Mouse (Mus musculus) heart, postnatal 10 days (tissue): ENCODE results near the gene Cxcl14. TPM values are rescaled to one million over a fixed set of nuclear protein-coding genes. Genes with fewer than 3 reads are reported as not detected.

Experiments
- DNase-seq, 2 experiments: peaks; one replicate each; pipeline ENCODE4 v3.0.0; 2021
- intact Hi-C: fragments of 180-260 bp; cut with DNase I; formaldehyde crosslinking; loops from one replicate; pipeline ENCODE4 v1.15.1; 2025
- total RNA-seq, 2 experiments: library from RNA; stranded (reverse); gene quantifications; 2 replicates each; pipeline ENCODE4 v1.2.3; 2021

The Cxcl14 gene
- under 1 TPM; 0.17 to 0.96 TPM for total RNA-seq

DNA sequence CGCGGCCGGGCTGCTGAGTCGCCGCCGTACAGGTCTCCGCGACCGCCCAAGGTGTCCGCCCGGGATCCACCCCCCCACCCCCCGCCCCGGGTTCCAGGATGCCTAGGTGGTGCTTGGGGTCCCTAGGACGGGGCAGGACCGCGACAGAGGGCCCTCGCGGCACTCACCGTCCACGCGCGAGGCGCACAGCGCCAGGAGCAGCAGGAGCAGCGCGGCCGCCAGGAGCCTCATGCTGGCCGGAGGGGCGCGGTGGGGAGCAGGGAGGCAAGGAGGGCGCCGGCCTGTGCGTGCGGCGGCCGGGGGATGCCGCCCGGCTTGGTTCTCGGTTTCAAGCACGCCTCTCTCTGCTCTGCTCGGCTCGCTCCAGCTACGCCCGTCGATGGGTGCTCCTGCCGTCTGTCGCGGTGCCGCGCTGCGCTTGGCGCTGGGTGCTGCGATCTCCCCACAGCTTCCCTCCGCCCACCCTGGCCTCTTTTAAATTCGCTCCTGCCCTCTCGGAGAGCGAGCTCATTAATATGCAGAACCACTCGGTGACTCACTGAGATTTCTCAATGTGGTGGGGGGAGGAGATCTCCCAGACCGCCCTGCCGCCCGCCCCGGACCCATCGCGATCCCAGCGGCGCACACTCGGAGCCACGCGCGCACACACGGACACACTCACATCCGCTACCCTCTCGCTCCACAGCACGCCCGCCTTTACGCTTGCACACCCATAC, at the start of gene Cxcl14:
Gene Cxcl14, minus strand, starts transcription at position 609 of the 716 bp plus-strand sequence.
- intact Hi-C loops: no loop called here
- peak; percentile 5 to 14 for DNase-seq

DNA sequence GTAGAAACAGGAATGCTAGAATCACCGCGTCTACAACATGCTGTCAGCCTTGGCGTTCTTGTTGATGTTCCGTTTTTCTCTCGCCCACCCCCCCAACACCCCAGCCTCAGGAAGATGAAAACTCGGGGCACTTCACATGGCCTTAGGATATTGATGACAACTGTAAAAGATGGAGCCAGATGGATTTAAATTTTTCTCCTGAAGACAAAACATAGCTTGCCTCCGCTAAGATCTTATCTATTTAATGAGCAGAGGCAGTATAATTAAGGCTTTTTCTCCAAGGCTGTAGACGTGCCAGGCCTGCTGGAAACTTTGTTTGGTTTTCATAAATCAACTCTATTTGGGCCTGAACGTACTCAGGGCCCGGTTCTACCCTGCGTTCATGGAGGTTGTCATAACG, 48.0 kb upstream of the Cxcl14 start:
- intact Hi-C loops: no loop called here
- DNase-seq: no peak

DNA sequence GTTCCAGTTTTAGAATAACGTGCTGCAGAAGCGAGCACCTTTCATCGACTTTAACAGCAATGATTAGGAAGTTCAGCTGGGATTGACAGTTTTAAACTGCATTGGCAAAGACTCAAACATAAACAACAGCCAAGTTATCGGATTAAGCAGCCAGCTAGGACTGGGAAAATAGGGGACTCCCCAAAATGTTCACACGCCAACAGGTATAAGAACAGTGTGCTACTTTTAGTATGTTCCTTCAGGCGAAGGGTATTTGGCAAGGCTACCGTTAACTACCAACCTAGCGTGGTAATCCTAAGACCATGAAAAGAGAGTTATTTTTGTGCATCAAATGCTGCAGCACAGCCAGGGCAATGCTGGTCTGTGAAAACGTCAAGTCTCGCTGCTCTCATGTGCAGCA, 46.1 kb upstream of the Cxcl14 start:
- intact Hi-C loops: no loop called here
- DNase-seq: no peak

DNA sequence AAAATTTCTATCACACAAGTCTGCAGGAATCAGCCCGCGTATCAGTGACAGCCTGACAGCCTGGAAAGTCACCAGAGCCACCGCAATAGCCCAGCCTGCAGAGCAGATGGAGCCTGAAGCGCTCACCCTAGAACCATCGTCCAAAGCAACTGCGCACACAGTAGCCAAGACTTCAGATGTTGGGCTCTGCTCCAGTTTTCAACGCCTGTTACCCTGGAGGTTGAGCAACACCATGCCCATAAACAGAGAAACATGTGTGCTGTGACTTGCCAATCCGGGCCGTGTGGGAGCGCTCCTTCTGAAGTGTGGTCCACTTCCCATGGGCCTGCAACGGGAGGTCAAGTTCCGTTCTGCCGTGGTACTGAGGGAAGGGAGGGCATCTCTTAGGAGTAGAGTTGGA, 44.2 kb upstream of the Cxcl14 start:
- intact Hi-C loops: no loop called here
- peak; percentile 57 to 60 for DNase-seq

DNA sequence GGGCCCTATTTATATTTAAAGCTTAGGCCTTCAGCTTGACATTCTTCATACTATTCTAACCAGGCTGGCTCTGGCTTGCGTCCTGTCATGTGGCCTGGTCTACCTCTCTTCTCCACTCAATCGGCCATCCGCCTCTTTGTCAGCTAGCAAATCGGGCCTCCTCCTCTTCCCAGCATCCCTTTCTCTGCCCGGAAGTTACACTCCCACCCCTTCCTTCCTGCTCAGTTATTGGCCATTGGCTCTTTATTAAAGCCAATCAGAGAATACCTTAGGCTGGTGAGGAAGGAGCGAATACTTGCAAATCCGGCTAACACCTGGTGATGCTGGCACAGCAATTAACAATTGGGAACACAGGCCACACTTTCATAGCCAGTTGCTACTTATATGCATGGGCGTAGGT, 43.5 kb upstream of the Cxcl14 start:
- DNase-seq: no peak
- intact Hi-C loops: no loop called here

DNA sequence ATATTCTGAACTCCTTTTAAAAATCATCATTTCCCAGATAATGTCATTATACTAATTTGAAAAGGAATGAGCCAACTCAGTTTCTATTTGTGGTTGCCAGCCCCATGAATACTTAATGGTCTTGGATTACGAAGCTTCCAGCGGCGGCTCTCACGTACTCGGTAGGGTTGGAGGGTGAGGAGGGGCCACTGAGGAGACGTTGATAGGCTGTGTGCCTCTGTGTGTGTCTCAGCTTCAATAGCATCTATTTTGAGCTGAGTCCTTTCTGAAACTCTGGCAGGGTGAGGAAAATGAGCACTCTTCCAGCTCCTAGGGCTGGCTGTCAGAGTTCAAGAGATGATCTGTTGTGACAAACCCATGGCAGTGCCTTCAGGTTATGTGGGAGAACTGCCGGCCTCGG, 40.6 kb upstream of the Cxcl14 start:
- DNase-seq: no peak
- intact Hi-C loops: no loop called here

DNA sequence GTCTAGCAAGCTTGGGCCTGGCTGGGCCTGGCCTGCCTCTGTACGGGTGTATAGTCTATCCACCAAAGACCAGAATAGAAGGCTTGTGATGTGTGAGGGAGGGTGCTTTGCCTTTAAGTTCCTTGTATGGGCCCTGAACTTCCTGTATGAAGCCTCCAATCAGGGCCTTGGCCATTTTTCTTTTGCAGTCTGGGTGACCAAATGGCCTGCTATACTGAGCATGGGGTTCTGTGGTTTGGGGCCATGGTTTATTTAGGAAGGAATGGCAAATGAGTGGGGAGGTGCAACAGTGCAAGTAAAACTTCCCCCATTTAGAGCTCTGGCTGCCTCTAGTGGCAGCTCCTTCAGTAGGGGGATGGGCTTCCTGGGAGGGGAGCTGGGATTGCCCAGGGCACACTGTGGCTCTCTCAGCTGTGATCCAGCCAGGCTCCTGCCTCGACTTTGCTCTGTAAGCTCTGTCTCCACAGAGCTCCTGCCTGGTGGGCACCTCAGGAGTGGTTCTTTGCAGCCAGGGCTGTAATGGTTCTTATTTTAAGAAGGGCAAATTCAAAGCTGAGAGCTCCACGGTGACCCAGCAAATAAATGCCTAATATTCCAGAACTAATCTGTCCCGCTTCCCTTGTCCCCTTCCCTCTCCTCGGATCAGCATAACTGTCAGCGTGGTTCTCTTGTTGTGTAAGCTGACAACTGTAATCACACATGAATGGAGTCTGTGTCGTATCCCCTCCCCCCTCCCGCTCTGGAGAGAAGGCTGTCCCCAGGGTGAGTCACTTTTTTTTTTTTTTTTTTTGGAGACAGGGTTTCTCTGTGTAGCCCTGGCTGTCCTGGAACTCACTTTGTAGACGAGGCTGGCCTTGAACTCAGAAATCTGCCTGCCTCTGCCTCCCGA, 38.7 kb upstream of the Cxcl14 start:
- intact Hi-C loops: no loop called here
- no peak for DNase-seq

DNA sequence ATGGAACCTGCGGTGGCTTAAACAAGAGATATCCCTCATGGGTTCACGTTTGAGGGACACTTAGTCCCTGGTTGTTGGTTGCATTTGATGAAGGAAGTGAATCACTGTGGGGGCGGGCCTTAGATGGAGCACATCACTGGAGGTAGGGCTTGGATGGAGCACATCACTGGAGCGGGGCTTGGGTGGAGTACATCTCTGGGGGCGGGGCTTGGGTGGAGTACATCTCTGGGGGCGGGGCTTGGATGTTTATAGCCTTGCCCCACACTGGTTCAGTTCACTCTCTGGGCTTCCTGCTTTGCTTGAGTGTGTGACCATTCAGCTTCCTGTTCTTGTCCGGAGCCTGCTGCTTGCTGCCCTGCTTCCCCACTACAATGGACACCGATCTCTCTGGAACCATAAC, 37.9 kb upstream of the Cxcl14 start:
- intact Hi-C loops: no loop called here
- DNase-seq: no peak

DNA sequence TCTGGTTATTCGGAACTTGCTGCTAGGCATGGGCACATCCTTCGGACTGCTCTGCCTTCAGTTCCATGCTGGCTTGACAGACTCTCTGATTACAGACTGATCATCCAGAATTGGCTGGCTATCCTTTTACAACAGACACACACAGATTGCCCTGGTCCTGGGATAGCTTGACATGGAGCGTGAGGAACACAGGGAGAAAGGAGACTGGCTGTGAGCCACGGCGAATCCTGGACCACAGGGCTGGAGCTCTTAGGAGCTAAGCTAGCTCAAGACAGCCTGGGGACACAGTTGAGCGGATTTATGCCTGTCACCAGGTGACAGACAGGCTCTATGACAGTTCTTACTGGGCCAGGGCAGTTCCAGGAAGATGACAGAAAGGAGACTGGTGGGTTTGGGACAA, 36.0 kb upstream of the Cxcl14 start:
- intact Hi-C loops: no loop called here
- no peak for DNase-seq

DNA sequence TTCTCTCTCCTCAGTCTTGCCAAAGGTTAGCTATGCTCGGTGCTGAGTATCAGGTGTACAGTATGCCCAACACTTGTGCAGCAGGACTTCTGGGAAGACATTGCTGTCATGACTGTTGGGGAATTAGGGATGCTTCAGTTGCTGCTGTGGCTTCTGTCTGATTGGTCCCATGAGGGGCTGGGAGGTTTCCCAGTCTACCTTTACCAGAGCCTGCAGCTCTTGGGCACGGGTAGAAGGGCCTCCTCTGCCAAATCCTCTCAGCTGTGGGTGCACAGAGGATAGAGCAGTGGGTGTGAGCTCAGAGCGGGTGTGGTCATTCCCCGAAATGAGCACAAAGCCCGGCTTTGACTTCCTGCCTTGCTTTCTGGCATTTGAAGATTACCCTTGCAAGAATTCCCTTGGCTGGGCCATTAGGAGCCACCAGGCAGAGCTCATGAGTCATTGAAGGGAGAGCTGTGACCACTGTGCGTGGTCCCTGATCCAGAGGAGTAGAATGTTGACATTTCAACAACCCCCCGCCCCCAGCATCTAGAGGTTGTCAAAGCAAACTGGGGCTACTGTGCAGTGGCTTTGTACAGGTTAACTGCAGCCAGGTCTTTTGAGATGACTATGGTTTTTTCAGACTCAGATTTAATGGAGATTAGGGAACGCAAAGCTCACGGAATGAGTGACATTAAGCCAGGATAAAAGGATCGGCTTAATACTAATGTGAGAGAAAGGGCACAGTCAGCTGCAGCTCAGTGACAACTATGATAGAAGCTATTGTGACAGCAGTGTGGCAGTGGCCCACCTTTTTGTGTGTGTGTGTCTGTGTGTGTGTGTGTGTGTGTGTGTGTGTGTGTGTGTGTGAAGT, 34.5 kb upstream of the Cxcl14 start:
- DNase-seq: no peak
- intact Hi-C loops: no loop called here

DNA sequence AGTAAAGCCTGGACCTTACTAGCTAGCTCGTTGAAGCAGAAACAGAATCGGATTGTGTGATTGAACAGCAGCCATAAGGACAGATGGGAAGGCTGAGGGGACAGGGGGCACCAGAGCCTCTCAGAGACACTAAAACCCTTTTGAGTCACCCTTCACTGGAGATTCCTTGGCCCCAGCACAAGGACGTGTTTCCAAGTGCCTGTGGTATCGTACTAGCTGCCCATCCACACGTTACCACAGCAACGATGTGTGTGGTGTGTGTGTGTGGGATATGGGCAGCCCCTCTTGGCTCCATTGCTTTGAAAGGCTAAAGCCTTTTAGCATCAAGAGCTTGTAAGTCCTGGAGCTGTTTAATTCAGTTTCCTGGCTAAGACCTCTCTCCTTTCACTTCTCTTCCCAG, 33.4 kb upstream of the Cxcl14 start:
- no peak for DNase-seq
- intact Hi-C loops: no loop called here

DNA sequence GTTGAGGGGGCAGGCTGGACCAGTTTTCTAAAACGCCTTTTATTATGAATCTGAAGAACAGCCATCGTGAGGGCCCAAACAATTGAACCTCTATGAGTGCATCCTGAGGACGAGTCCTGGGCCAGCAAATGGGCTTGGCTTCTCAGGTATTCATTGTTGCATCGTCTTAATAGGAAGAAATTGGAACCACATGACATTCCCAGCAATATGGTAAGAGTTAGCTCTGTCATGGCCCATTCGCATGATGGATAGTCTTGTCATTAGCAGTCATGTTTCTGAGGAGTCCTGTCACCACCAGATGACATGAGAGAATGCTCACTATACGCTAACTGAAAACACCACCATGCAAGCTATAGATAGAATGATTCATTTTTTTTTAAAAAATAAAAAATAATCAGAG, 32.8 kb upstream of the Cxcl14 start:
- DNase-seq: no peak
- intact Hi-C loops: no loop called here

DNA sequence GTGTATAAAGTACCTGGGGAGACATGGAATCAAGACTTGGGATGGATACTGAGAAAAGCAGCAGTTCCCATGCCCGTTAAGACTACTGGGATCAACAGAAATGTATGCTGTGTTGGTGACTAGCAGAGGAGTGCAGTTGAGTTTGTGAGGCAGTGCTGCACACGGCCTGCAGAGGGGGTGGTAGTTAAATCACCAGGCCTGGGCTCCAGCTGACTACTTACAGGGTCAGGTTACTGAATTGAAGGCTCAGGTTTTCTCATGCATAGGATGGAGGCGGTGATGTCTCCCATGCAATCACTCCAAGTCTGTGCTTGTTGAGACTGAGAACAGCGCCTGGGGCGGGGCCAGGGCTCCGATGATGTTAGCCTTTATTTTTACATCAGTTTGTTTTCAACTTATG, 31.4 kb upstream of the Cxcl14 start:
- no peak for DNase-seq
- intact Hi-C loops: no loop called here

DNA sequence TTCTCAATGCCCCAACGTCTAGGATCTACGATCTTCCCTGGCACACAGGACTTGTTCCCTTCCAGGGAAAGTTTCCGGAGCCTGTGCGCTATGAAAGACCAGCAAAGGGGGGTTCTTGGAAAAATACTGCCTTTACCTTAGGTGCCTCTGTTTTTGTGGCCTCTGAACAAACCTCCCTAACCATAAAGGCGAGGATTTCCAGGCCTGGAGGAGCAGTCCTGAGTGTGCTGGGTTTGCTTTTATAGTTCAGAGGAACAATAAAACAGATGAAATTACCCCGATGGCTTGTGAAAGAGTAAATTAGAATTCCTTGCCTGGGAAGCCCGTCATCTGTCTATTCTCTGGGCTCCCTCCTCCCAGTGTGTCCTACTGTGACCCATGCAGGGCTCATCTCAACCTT, 25.3 kb upstream of the Cxcl14 start:
- no peak for DNase-seq
- intact Hi-C loops: no loop called here

DNA sequence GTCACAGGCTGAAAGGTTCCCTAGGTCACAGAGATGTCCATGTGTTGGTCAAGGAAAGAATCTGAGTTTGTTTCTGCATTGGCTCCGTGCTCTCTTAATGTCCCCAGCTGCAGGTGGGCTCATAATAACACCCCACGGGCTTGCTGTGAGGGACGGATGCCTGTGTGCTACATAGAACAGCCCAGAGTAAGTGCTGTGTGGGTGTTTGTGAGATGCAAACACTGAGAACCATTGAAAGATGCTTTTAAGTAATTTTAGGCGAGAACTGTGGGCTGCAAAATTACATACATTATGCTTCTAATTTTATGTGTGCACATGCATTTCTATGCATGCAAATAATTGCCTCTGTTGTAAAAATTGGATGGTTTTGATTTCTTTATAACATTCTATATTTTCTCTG, 20.6 kb upstream of the Cxcl14 start:
- intact Hi-C loops: no loop called here
- DNase-seq: no peak

DNA sequence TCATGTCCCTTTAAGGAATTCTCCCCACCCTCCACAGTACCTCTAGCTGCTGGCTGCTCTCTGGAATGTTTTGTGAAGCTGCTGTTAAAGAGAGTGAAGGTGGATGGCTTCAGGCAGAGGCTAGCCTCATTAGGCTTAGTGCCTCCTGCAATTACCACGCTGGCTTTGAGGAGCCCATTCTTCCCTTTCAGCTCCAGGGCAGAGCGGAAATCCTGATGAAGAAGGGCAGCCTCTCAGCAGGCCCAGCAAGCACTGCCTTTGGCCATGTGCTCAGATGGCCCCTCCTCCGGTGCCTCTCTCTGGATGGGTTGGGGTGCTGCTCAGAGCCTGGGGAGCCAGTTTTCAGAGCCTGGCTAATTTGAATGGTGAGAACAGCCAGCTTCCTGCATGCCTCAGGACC, 18.9 kb upstream of the Cxcl14 start:
- DNase-seq: no peak
- intact Hi-C loops: no loop called here

DNA sequence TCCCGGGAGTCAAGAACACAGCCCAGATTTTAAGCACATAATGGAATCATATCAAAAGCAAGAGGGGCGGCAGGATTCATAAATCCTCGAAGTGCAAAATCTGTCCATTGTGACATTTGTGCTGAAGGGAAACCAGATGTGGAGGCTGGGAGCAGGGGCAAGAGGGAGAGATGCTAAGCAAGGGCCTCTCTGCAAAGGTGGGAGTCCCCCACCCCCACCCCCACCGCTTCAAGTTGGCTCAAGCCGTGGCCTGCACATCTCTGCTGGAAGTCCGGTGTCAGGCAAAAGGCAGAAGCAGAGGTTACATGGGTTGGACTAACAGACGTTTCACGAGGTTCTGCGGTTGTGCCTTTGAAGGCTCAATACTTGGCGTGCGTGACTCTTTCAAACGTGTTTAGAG, 8.7 kb upstream of the Cxcl14 start:
- intact Hi-C loops: no loop called here
- no peak for DNase-seq

DNA sequence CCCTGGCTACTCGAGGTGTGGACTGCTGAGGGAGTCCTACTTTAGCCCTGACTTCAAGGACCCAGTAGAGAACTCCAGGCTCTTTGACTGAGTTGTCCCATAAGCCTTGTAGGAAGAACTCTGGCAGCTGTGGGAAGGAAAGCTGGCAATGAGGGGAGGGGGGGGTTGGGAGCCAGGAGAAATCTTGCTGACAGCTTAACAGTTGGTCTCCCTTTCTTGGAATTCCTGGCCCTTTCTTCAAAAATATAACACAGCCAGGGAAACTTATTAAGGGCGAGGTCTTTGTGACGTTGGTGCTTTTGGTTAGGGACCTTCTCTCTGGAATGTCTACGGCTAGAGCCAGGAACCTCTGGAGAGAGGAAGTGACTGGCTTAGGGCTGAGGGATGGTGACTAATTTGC, 8.1 kb upstream of the Cxcl14 start:
- intact Hi-C loops: no loop called here
- DNase-seq: no peak

DNA sequence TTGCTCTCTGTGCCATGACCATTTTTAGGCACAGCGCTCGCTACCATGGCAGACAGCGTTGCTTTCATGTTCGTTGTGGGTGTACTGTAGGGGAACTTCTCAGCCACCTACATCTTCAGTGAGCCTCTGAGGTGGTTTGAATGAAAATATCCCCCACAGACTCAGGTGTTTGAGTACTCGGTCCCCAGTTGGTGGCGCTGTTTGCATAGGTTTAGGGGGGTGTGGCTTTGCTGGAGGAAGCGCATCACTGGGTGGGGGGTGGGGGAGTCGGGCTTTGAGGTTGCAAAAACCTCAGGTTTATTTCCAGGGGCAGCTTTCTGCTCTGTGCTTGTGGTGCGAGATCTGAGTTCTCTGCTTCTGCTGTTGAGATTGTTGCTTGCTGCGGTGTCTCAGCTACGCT, 3.0 kb upstream of the Cxcl14 start:
- intact Hi-C loops: no loop called here
- DNase-seq: no peak

DNA sequence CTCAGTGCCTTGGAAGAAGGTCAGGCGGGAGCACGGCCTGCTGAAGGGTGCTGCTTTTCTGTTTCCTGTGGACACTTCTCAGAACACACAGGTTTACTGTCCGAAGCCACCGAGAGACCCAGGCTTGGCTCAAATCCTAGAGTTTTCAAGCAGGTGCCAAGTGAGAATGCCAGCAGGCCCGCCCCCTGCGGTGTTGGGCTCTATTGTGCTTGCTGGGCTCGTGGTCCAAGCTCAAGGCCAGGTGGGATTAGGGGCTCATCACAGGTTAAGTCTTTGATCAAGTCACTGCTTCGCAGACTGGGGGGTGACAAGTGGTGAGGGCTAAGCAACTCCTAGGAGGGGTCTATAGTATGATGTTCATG, 289 bp upstream of the Cxcl14 start:
- peak in 1 of 2 experiments; percentile 3 for DNase-seq
- intact Hi-C loops: no loop called here

DNA sequence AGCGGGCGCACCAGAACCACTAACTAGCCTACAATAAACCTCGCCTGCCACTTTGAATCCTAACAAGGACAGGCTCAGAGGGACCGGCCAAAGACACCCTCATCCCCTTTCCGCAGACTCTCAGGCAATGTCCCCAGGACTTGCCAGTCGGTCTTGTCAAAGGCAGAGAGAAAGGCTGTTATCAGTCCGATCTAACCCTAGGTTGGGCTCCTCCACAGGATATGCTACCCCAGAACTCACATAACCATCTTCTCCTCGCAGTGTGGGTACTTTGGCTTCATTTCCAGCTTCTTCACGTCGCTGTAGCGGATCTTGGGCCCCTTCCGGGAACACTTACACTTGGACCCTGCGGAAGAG, 787 bp downstream of the Cxcl14 start:
- intact Hi-C loops: no loop called here
- no peak for DNase-seq

DNA sequence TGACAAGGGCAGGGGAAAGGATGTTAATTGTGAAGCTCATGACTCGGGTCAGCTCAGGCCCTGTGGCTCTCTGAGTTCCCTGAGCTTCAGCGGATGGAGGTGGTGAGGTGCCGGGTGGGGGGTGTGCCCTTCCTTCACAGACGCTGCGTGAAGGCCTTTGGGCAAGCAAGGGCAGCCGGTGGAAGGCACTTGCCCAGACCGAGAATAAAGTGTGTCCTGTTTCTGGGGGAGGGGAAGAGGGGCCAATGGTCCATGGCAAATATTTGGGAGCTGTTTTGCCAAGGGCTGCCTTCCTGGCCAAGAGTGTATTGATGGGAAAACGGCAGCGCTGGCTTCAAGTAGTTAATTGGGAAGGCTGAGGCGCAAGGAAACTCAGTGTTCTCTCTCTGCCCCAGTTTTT, 1.4 kb downstream of the Cxcl14 start:
- intact Hi-C loops: no loop called here
- DNase-seq: no peak
